Mouse (Mus musculus) right cerebral cortex, postnatal 10 days (tissue): ENCODE measurements at regions not wholly inside any gene's neighbourhood (a gene's known extent, or its start where the extent isn't known, plus 50 kb on each side); places are given as distances from the start of the nearest gene placed in this dataset.

Source experiments
- DNase-seq, 2 experiments: peaks; one replicate each; pipeline ENCODE4 v3.0.0; 2021; ENCODE audit warnings: low spot score in 2 of 2

- DNase-seq: no peak
These were observed 329.5 kb upstream of the Hnrnpa3 start for GRCm38 (mm10) chr2:75329598-75329997.

GRCm38 (mm10) chr2:75341310-75341709, 317.8 kb upstream of the Hnrnpa3 start:
- DNase-seq: no peak

GRCm38 (mm10) chr2:75341726-75342280, 317.3 kb upstream of the Hnrnpa3 start:
- DNase-seq: no peak

DNA sequence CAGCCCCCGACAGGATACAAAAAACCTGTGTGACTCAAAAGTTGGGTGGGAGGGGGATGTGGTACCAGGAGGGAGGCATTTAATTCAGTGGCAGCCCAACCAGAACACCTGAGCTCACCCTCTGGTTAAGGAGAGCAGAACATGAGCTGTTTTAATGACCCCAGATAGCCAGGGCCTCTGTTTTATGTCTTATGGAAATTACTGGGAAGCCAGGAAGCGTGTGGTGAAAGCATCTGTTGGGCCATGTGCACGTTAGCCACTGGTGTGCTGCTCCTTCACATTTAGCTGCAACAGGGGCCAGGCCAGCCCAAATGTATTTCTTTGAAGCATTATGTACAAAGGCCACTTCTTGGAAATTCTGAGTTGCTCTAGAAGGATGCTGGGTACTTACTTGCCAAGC, 308.2 kb upstream of the Hnrnpa3 start:
- no peak for DNase-seq

GRCm38 (mm10) chr2:75351965-75352364, 307.1 kb upstream of the Hnrnpa3 start:
- DNase-seq: no peak

GRCm38 (mm10) chr2:75352564-75352963, 306.5 kb upstream of the Hnrnpa3 start:
- DNase-seq: no peak

DNA sequence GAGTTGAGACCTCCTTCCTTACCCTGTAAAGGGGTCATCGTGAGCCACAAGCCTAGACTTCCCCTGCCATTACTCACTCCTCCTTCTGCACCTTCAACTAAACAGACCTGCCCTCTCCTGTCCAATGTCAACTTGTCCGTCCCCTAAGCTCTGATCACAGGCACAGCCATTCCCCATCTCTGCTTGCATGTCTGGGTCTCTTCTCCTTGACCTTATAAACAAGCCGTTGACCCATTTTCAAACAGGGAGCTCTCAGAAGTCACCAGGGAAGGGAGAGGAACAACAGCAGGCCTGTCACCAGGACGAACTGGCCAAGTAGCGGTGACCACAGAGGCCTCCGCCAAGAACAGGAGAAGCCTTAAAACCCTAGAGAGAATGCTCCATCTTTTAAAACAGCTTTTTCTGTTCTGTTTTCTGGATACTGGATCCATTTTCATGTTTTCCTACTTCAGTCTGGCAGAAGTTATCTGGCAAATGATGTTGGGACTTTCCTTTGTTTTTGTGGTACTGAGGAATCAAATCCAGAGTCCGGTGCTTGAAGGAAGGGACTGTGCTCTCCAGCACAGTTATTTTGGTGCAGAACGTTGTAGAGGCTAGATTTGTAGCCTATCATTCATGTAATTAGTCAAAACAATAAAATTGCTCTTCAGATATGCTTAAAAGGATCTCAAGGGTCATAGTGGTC, 302.2 kb upstream of the Hnrnpa3 start:
- no peak for DNase-seq

GRCm38 (mm10) chr2:75357516-75357915, 301.5 kb upstream of the Hnrnpa3 start:
- no peak for DNase-seq

DNA sequence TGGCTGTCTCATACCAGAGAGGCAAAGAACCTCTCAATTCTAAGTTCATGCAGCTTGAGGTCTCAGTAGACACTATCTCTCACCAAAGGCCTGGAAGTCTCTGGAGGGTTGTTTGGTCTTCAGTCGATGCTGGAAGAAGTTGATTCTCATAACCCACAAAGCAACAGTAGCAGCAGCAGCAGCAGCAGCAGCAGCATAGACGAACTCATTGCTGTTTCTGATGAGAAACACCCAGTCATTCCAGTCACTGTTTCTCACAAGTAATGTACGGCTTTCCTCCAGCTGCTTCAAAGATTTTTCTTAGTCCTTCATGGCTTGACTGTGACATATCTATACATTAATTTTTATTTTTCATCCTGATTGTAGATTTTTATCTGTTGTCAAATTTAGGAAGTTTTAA, 298.1 kb upstream of the Hnrnpa3 start:
- no peak for DNase-seq

- no peak for DNase-seq
These were observed 282.4 kb upstream of the Hnrnpa3 start for GRCm38 (mm10) chr2:75376666-75377065.

DNA sequence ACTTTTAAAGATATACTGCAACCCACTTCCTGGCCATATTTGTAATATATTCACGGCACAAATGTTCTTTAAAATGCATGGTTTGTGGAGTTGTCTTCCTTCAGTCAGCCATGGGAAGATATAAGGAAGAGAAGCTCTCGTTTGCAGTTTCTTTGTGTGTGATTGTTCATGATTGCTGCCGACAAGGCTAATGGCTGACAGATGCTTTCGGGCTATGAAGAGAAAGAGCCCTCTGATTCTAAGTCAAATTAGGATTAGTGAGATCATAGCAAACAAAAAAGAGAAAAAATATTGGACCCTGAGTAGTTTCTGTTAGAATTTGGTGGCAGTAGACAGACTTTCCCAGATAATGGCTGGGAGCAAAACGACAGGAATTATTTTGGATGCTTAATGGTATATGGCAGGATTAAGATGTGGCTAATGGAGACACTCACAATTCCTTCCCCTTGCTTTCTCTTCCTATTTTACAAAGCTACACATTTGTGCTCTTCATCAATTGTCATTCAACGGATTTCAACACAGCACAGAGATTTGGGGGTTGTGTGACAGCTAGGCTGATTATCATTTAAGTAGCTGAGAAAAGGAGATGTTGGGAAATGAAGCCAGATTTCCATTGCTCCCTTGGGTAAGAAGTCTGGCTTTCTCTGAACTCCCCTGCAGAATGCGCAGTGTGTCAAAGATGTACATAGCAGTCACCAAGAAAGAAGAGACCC, 273.4 kb upstream of the Hnrnpa3 start:
- DNase-seq: no peak

DNA sequence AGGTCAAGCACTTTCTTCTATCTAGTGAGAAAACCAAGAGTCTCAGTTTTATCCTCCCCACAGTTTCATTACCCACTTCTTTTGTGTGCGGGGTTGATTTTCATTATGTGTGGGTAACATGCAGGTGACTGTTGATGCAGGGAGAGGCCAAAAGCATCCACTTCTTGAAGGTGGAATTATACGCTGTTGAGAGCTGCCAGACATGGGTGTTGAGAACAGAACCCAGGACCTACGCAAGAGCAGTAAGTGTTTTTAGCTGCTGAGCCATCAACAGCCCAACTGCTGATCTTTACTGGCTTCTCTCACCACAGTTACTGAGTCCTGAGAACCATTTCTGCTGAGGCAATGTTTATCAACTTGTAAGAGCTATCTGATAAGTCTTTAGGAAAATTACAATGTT, 272.4 kb upstream of the Hnrnpa3 start:
- DNase-seq: no peak

DNA sequence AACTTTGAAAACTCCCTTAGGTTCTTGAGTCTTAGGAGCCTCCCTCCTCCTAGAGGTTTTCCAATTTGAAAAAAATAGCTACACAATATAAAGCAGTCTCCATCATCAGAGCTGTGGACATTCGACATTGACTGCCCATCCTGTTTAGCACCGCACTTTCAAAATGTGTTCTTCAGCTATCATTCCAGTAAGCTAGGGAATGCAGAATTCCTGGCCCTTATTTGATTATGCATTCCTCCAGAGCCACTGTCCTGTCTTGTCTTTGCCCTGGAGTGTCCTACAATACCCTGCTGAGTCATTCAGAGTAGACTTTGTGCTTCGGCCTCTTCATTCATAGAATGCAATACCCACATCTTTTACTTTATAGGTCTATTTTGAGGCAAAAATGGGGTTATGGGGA, 267.0 kb upstream of the Hnrnpa3 start:
- DNase-seq: no peak

DNA sequence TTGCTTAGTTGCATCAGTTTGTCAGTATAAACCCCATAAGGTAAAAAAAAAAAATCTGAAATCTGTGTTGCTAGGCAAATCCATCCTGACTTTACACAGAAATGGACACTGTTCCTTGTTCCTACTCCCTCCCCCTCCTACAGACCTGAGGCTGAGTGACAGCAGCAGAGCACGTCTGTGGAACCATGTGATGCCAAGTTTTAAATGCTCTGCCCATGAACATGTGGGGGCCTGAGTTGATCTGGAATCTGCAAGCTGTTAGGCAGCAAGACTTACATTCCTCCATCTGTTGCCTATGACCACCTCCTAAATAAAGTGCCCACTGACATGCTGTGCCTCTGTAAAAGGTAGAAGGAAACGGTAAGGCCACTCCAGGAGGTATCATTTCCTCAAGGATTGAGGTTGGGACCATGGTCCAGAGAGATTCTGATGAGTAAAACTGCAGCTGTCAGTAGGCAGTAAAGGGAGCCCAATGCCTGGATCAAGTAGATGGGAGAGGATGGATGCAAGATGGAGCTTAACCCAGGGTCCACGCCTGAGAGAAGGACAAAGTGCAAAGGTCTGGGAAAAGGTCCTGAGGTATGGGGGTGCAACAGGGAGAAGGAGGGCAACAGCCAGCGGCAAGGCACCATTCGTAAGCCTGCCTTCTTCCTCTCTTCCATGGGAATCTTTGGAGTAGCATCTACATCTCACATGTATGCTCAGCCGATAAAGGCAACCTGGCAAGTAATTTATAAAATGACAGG, 264.0 kb upstream of the Hnrnpa3 start:
- peak in 1 of 2 experiments; percentile 39 for DNase-seq

- peak in 1 of 2 experiments; percentile 30 for DNase-seq
These were observed 263.0 kb upstream of the Hnrnpa3 start for GRCm38 (mm10) chr2:75396016-75396415.

- DNase-seq: no peak
These were observed 258.7 kb upstream of the Hnrnpa3 start for GRCm38 (mm10) chr2:75400291-75400870.

GRCm38 (mm10) chr2:75403791-75404190, 255.3 kb upstream of the Hnrnpa3 start:
- DNase-seq: no peak

DNA sequence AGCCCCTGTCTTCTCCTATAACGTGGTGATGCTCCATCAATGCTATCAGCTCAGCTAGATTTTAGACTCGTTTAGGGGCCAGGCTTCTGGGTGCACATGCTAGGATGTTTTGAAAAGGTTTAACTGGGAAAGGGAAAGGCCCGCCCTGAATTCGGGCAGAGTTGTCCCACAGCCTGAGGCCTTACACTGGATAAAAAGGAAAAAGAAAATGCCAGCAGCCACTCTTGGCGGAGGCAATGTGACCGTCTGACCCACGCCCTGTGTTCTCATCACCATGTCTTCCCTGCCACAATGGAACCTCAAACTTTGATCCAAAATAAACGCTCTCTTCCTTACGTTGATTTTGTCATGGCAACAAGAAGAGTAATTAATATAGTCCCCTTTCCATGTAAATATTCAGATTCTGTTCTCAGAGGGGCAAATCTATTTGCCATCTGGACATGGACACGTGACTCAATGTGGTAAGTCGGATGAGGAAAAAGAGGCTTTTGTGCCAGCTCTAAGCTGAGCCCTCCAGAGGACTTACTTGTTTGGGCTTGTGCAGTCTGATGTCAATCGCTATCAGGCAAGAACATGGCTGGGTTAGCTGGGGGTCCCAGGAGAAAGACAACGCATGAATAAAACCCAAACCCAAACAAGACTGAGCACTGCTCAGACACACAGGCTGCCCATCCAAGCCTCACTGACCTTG, 253.4 kb upstream of the Hnrnpa3 start:
- no peak for DNase-seq

GRCm38 (mm10) chr2:75406721-75407455, 252.2 kb upstream of the Hnrnpa3 start:
- DNase-seq: no peak

GRCm38 (mm10) chr2:75407560-75407959, 251.5 kb upstream of the Hnrnpa3 start:
- DNase-seq: peak; percentile 46 to 56

GRCm38 (mm10) chr2:75408016-75408415, 251.0 kb upstream of the Hnrnpa3 start:
- DNase-seq: no peak
